Mouse (Mus musculus): ENCODE data around the gene Gnpat. TPM values are rescaled to one million over a fixed set of nuclear protein-coding genes. Genes with fewer than 3 reads are reported as not detected.
A peak's percentile ranks its signal among the peaks of the same experiment; 100 is the strongest.

Gene Gnpat
- polyA plus RNA-seq, 2 experiments, result 94.8 to 95.1 TPM

GRCm38 (mm10) chr8:124878946-124879526, 16.2 kb downstream of the Gnpat start:
- peaks cover 88% of the 10 kb centered on the region for H3K36me3 ChIP-seq (ENCODE audit: control insufficient read depth, insufficient read depth, low read length)
- no peak overlapping the region for H3K9ac ChIP-seq (ENCODE audit: low read depth, low read length, severe bottlenecking)
- no peaks in the 10 kb centered on the region for H3K4me1 ChIP-seq (ENCODE audit: control insufficient read depth, insufficient read depth, low read length)
- WGBS, result 84% methylated on average over 10 of the region's 10 CpGs
- H3K27me3 ChIP-seq (ENCODE audit: control insufficient read depth, insufficient read depth, low read length), result no peaks in the 10 kb centered on the region
- DNase-seq (ENCODE audit: low spot score) (no peak), ATAC-seq (ENCODE audit: low FRiP score, low read depth) (no peak)
- no peak overlapping the region for H3K4me2 ChIP-seq (replicated peaks; ENCODE audit: low read depth, low read length, severe bottlenecking)
- no peak overlapping the region for H3K27ac ChIP-seq (replicated peaks; ENCODE audit: low read depth, low read length)
- no peak for TF ChIP-seq POLR2A (IDR thresholded peaks at IDR 0.05; ENCODE audit: borderline replicate concordance, extremely low read depth, insufficient read depth, insufficient read length)
- no peaks in the 10 kb centered on the region for H3K9me3 ChIP-seq (ENCODE audit: control insufficient read depth, low read length)
- H3K4me3 ChIP-seq (replicated peaks; ENCODE audit: low read length), result no peak overlapping the region

- DNase-seq (ENCODE audit: low spot score) (no peak), ATAC-seq (ENCODE audit: low FRiP score, low read depth) (no peak)
- Histone ChIP-seq H3K4me1 (ENCODE audit: control insufficient read depth, insufficient read depth, low read length) (0 out of 2 replicates have a peak, but pooled peaks cover 4% of the 10 kb centered on the region), H3K36me3 (ENCODE audit: control insufficient read depth, insufficient read depth, low read length) (peaks cover 86% of the 10 kb centered on the region), H3K9me3 (ENCODE audit: control insufficient read depth, low read length) (peaks cover 7% of the 10 kb centered on the region; the same call in 1 of the 2 replicates), H3K4me2 (replicated peaks; ENCODE audit: low read depth, low read length, severe bottlenecking) (no peak overlapping the region), H3K27me3 (ENCODE audit: control insufficient read depth, insufficient read depth, low read length) (no peaks in the 10 kb centered on the region), H3K9ac (ENCODE audit: low read depth, low read length, severe bottlenecking) (no peak overlapping the region), H3K4me3 (replicated peaks; ENCODE audit: low read length) (no peak overlapping the region), H3K27ac (replicated peaks; ENCODE audit: low read depth, low read length) (no peak overlapping the region)
- no peak for TF ChIP-seq POLR2A (IDR thresholded peaks at IDR 0.05; ENCODE audit: borderline replicate concordance, extremely low read depth, insufficient read depth, insufficient read length)
- 96% methylated on average over 5 of the region's 5 CpGs for WGBS
These were observed 25.6 kb downstream of the Gnpat start for GRCm38 (mm10) chr8:124888385-124888784.

- no peak overlapping the region for H3K27ac ChIP-seq (replicated peaks; ENCODE audit: low read depth, low read length)
- no peak overlapping the region for H3K4me2 ChIP-seq (replicated peaks; ENCODE audit: low read depth, low read length, severe bottlenecking)
- DNase-seq (ENCODE audit: low spot score) (peak; percentile 18), ATAC-seq (ENCODE audit: low FRiP score, low read depth) (no peak)
- H3K4me1 ChIP-seq (ENCODE audit: control insufficient read depth, insufficient read depth, low read length), result peaks cover 9% of the 10 kb centered on the region; the same call in 1 of the 2 replicates
- H3K9ac ChIP-seq (ENCODE audit: low read depth, low read length, severe bottlenecking), result no peak overlapping the region
- peaks cover 3% of the 10 kb centered on the region; the same call in 1 of the 2 replicates for H3K9me3 ChIP-seq (ENCODE audit: control insufficient read depth, low read length)
- WGBS, result 13% methylated on average over 3 of the region's 3 CpGs
- H3K27me3 ChIP-seq (ENCODE audit: control insufficient read depth, insufficient read depth, low read length), result no peaks in the 10 kb centered on the region
- TF ChIP-seq POLR2A (IDR thresholded peaks at IDR 0.05; ENCODE audit: borderline replicate concordance, extremely low read depth, insufficient read depth, insufficient read length), result no peak
- H3K36me3 ChIP-seq (ENCODE audit: control insufficient read depth, insufficient read depth, low read length), result peaks cover 60% of the 10 kb centered on the region
- no peak overlapping the region for H3K4me3 ChIP-seq (replicated peaks; ENCODE audit: low read length)
These were observed 29.8 kb downstream of the Gnpat start for GRCm38 (mm10) chr8:124892596-124892995.

GRCm38 (mm10) chr8:124896010-124896631, 33.3 kb downstream of the Gnpat start:
- no peaks in the 10 kb centered on the region for H3K27me3 ChIP-seq (ENCODE audit: control insufficient read depth, insufficient read depth, low read length)
- H3K4me2 ChIP-seq (replicated peaks; ENCODE audit: low read depth, low read length, severe bottlenecking), result peak overlapping the region; percentile 89
- H3K4me3 ChIP-seq (replicated peaks; ENCODE audit: low read length), result peak overlapping the region; percentile 89
- ATAC-seq (ENCODE audit: low FRiP score, low read depth) (no peak), DNase-seq (ENCODE audit: low spot score) (no peak)
- peaks cover 43% of the 10 kb centered on the region for H3K36me3 ChIP-seq (ENCODE audit: control insufficient read depth, insufficient read depth, low read length)
- 78% methylated on average over 26 of the region's 26 CpGs for WGBS
- peak overlapping the region; percentile 77 for H3K9ac ChIP-seq (ENCODE audit: low read depth, low read length, severe bottlenecking)
- no peak for TF ChIP-seq POLR2A (IDR thresholded peaks at IDR 0.05; ENCODE audit: borderline replicate concordance, extremely low read depth, insufficient read depth, insufficient read length)
- no peaks in the 10 kb centered on the region for H3K9me3 ChIP-seq (ENCODE audit: control insufficient read depth, low read length)
- H3K4me1 ChIP-seq (ENCODE audit: control insufficient read depth, insufficient read depth, low read length), result peaks cover 16% of the 10 kb centered on the region
- H3K27ac ChIP-seq (replicated peaks; ENCODE audit: low read depth, low read length), result no peak overlapping the region

- peak; percentile 28; the same call in 1 of the 2 replicates for ATAC-seq (ENCODE audit: low FRiP score, low read depth)
- Histone ChIP-seq H3K9ac (ENCODE audit: low read depth, low read length, severe bottlenecking) (peak overlapping the region; percentile 77), H3K4me3 (replicated peaks; ENCODE audit: low read length) (peak overlapping the region; percentile 89), H3K9me3 (ENCODE audit: control insufficient read depth, low read length) (no peaks in the 10 kb centered on the region), H3K4me1 (ENCODE audit: control insufficient read depth, insufficient read depth, low read length) (peaks cover 16% of the 10 kb centered on the region), H3K36me3 (ENCODE audit: control insufficient read depth, insufficient read depth, low read length) (peaks cover 42% of the 10 kb centered on the region), H3K4me2 (replicated peaks; ENCODE audit: low read depth, low read length, severe bottlenecking) (peak overlapping the region; percentile 89), H3K27me3 (ENCODE audit: control insufficient read depth, insufficient read depth, low read length) (no peaks in the 10 kb centered on the region), H3K27ac (replicated peaks; ENCODE audit: low read depth, low read length) (peak overlapping the region; percentile 68)
- WGBS, result 1% methylated on average over 39 of the region's 60 CpGs
- peak; percentile 56 for DNase-seq (ENCODE audit: low spot score)
- TF ChIP-seq POLR2A (IDR thresholded peaks at IDR 0.05; ENCODE audit: borderline replicate concordance, extremely low read depth, insufficient read depth, insufficient read length), result no peak
These were observed 34.0 kb downstream of the Gnpat start for GRCm38 (mm10) chr8:124896632-124897385.

All from limb, embryonic 14.5 days (tissue).